Mouse (Mus musculus): ENCODE measurements at regions not wholly inside any gene's neighbourhood (a gene's known extent, or its start where the extent isn't known, plus 50 kb on each side); places are given as distances from the start of the nearest gene placed in this dataset.
A peak's percentile ranks its signal among the peaks of the same experiment; 100 is the strongest.

GRCm38 (mm10) chr3:125813798-125814197 lies 124.6 kb downstream of the Ugt8a start:
- DNase-seq, result no peak

- DNase-seq, result peak; percentile 2 to 4
These were observed 125.6 kb downstream of the Ugt8a start for GRCm38 (mm10) chr3:125812829-125813228.

GRCm38 (mm10) chr3:125794606-125795005 lies 143.8 kb downstream of the Ugt8a start:
- DNase-seq, result no peak

GRCm38 (mm10) chr3:125781357-125781756 lies 157.1 kb downstream of the Ugt8a start:
- DNase-seq, result no peak

GRCm38 (mm10) chr3:125780251-125780650 lies 158.2 kb downstream of the Ugt8a start:
- DNase-seq, result no peak
